Mouse (Mus musculus): ENCODE results near the gene Snx4. TPM values are rescaled to one million over a fixed set of nuclear protein-coding genes. Genes with fewer than 3 reads are reported as not detected.

Snx4 gene
- total and polyA plus RNA-seq, 2 experiments from 2014 or later, result 95.4 to 108 TPM

GRCm38 (mm10) chr16:33236151-33236550 lies 15.1 kb upstream of the Snx4 start:
- no peaks in the 10 kb centered on the region for H3K9me3 ChIP-seq (ENCODE audit: low read length)
- peaks cover 45% of the 10 kb centered on the region for H3K36me3 ChIP-seq (ENCODE audit: insufficient read depth)
- no peak overlapping the region for H3K4me2 ChIP-seq (ENCODE audit: low read depth)
- no peaks in the 10 kb centered on the region for H3K4me1 ChIP-seq (ENCODE audit: insufficient read depth)
- no peak overlapping the region for H3K4me3 ChIP-seq (ENCODE audit: low read depth, low read length)
- no peak overlapping the region for H3K9ac ChIP-seq
- H3K27ac ChIP-seq (ENCODE audit: low read depth, low read length), result no peak overlapping the region
- ATAC-seq (no peak), DNase-seq (no peak)
- no peak for TF ChIP-seq CTCF (IDR thresholded peaks at IDR 0.05; ENCODE audit: low read depth)
- WGBS, result 68% methylated on average over 6 of the region's 6 CpGs
- H3K27me3 ChIP-seq (ENCODE audit: insufficient read depth, low read length), result no peaks in the 10 kb centered on the region

- Histone ChIP-seq H3K36me3 (ENCODE audit: insufficient read depth) (peaks cover 65% of the 10 kb centered on the region), H3K4me2 (ENCODE audit: low read depth) (no peak overlapping the region), H3K4me3 (ENCODE audit: low read depth, low read length) (no peak overlapping the region), H3K9me3 (ENCODE audit: low read length) (no peaks in the 10 kb centered on the region), H3K27me3 (ENCODE audit: insufficient read depth, low read length) (no peaks in the 10 kb centered on the region), H3K9ac (no peak overlapping the region), H3K27ac (ENCODE audit: low read depth, low read length) (no peak overlapping the region), H3K4me1 (ENCODE audit: insufficient read depth) (no peaks in the 10 kb centered on the region)
- DNase-seq, result no peak
- WGBS, result 97% methylated on average over 2 of the region's 2 CpGs
- no peak for TF ChIP-seq CTCF (IDR thresholded peaks at IDR 0.05; ENCODE audit: low read depth)
- ATAC-seq, result no peak
Observed at GRCm38 (mm10) chr16:33239305-33239704, 11.9 kb upstream of the Snx4 start.

DNA sequence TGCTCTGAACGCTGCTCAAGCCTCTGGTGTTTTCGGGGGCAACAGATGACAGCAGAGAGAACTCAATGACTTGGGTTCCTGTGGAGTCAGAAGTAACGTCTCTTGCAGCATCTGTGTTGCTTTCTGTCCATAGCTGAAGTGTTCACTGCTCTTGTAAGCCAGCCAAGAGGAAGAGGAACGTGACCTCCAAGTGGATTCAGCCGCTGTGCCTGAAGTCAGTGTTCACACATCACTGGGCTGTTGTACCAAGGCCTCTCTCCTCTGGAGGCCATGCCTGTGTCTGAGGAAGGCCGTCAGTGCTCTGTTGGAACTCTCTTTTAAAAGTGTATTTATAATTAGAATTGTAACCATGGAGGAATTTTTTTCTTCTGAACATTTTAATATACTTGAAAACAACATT lies 9.2 kb upstream of the Snx4 start:
- no peaks in the 10 kb centered on the region for H3K27me3 ChIP-seq (ENCODE audit: insufficient read depth, low read length)
- no peak for TF ChIP-seq CTCF (IDR thresholded peaks at IDR 0.05; ENCODE audit: low read depth)
- H3K4me3 ChIP-seq (ENCODE audit: low read depth, low read length), result no peak overlapping the region
- no peaks in the 10 kb centered on the region for H3K9me3 ChIP-seq (ENCODE audit: low read length)
- no peak for DNase-seq
- H3K9ac ChIP-seq, result no peak overlapping the region
- H3K4me2 ChIP-seq (ENCODE audit: low read depth), result no peak overlapping the region
- H3K36me3 ChIP-seq (ENCODE audit: insufficient read depth), result peaks cover 53% of the 10 kb centered on the region
- WGBS, result 83% methylated on average over 6 of the region's 6 CpGs
- H3K27ac ChIP-seq (ENCODE audit: low read depth, low read length), result no peak overlapping the region
- ATAC-seq, result no peak
- H3K4me1 ChIP-seq (ENCODE audit: insufficient read depth), result no peaks in the 10 kb centered on the region

DNA sequence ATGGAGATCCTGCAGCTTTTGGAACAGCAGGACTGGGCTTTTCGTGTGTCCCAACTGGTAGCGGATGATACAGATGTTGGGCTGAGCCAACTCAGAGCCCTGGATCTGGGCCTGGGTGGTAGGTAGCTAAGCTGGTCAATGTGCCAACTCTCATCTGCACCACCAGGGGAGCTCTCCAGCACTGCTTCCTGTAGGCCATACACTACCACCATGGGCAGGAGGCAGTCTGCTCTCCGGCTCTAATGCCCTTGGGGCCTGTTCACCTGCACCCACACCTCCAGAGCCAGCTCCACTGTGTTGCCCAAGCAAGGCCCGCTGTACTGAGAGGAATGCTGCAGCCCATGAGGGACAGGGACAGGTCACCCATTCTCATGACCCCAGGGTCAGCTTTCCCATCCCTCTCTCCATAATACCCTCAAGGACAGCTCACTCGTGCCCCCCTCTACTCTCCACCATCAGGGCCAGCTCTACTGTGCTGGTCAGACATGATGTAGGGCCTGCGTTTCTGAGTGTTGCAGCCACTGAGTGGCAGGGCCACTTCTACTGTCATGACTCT lies 7.0 kb upstream of the Snx4 start:
- ATAC-seq (no peak), DNase-seq (no peak)
- H3K9me3 ChIP-seq (ENCODE audit: low read length), result no peaks in the 10 kb centered on the region
- no peak overlapping the region for H3K9ac ChIP-seq
- H3K27ac ChIP-seq (ENCODE audit: low read depth, low read length), result no peak overlapping the region
- peaks cover 41% of the 10 kb centered on the region for H3K36me3 ChIP-seq (ENCODE audit: insufficient read depth)
- no peaks in the 10 kb centered on the region for H3K27me3 ChIP-seq (ENCODE audit: insufficient read depth, low read length)
- H3K4me3 ChIP-seq (ENCODE audit: low read depth, low read length), result no peak overlapping the region
- H3K4me1 ChIP-seq (ENCODE audit: insufficient read depth), result no peaks in the 10 kb centered on the region
- H3K4me2 ChIP-seq (ENCODE audit: low read depth), result no peak overlapping the region
- 94% methylated on average over 6 of the region's 6 CpGs for WGBS
- peak; percentile 29; the same call in 1 of the 2 replicates for TF ChIP-seq CTCF (IDR thresholded peaks at IDR 0.05; ENCODE audit: low read depth)

- no peak overlapping the region for H3K27ac ChIP-seq (ENCODE audit: low read depth, low read length)
- no peak overlapping the region for H3K4me3 ChIP-seq (ENCODE audit: low read depth, low read length)
- H3K36me3 ChIP-seq (ENCODE audit: insufficient read depth), result peaks cover 35% of the 10 kb centered on the region
- H3K4me1 ChIP-seq (ENCODE audit: insufficient read depth), result no peaks in the 10 kb centered on the region
- ATAC-seq, result peak; percentile 29
- TF ChIP-seq CTCF (IDR thresholded peaks at IDR 0.05; ENCODE audit: low read depth), result no peak
- H3K9me3 ChIP-seq (ENCODE audit: low read length), result no peaks in the 10 kb centered on the region
- H3K9ac ChIP-seq, result no peak overlapping the region
- no peak overlapping the region for H3K4me2 ChIP-seq (ENCODE audit: low read depth)
- H3K27me3 ChIP-seq (ENCODE audit: insufficient read depth, low read length), result no peaks in the 10 kb centered on the region
- WGBS, result 95% methylated on average over 9 of the region's 9 CpGs
- DNase-seq, result no peak
Observed at GRCm38 (mm10) chr16:33244933-33245470, 6.2 kb upstream of the Snx4 start.

- H3K27me3 ChIP-seq (ENCODE audit: insufficient read depth, low read length), result no peaks in the 10 kb centered on the region
- DNase-seq (no peak), ATAC-seq (no peak)
- no peak overlapping the region for H3K4me3 ChIP-seq (ENCODE audit: low read depth, low read length)
- no peak overlapping the region for H3K9ac ChIP-seq
- no peak overlapping the region for H3K4me2 ChIP-seq (ENCODE audit: low read depth)
- TF ChIP-seq CTCF (IDR thresholded peaks at IDR 0.05; ENCODE audit: low read depth), result no peak
- WGBS, result 87% methylated on average over 5 of the region's 5 CpGs
- H3K36me3 ChIP-seq (ENCODE audit: insufficient read depth), result peaks cover 25% of the 10 kb centered on the region
- H3K27ac ChIP-seq (ENCODE audit: low read depth, low read length), result no peak overlapping the region
- H3K9me3 ChIP-seq (ENCODE audit: low read length), result no peaks in the 10 kb centered on the region
- no peaks in the 10 kb centered on the region for H3K4me1 ChIP-seq (ENCODE audit: insufficient read depth)
Observed at GRCm38 (mm10) chr16:33246526-33246925, 4.7 kb upstream of the Snx4 start.

DNA sequence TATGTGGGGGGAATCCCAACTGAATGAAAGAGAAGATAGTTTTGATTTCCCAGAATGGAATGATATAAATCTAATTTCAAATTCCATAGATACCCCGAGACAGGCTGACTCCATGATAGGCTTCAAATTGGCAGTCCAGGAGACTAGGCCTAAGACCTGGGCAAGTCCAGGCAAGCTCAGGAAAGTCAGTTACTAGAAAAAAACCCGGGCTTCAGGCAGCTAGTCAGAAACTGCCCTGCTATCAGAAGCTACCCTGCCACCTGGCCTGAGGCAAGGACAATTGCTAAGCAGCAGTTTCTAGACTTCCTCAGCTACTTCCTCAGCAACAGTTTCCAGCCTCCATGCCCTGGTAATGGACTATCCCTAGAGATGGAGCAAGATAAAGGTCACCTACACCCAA lies 4.2 kb upstream of the Snx4 start:
- no peak for DNase-seq
- ATAC-seq, result no peak
- WGBS, result 79% methylated on average over 2 of the region's 2 CpGs

More for the DNA sequence above, 4.2 kb upstream of the Snx4 start:
- Histone ChIP-seq H3K4me2 (ENCODE audit: low read depth) (no peak overlapping the region), H3K27me3 (ENCODE audit: insufficient read depth, low read length) (no peaks in the 10 kb centered on the region), H3K9ac (no peak overlapping the region), H3K4me3 (ENCODE audit: low read depth, low read length) (no peak overlapping the region), H3K9me3 (ENCODE audit: low read length) (no peaks in the 10 kb centered on the region), H3K36me3 (ENCODE audit: insufficient read depth) (peaks cover 20% of the 10 kb centered on the region), H3K4me1 (ENCODE audit: insufficient read depth) (0 out of 2 replicates have a peak, but pooled peaks cover under 1% of the 10 kb centered on the region), H3K27ac (ENCODE audit: low read depth, low read length) (no peak overlapping the region)
- no peak for TF ChIP-seq CTCF (IDR thresholded peaks at IDR 0.05; ENCODE audit: low read depth)

All from forebrain, postnatal 0 days (tissue).